Mouse (Mus musculus) ES-E14 (cell line): ENCODE data around the gene Pbrm1.

Source experiments
- CHD2 ChIP-seq: IDR thresholded peaks from 2 replicates; pipeline ENCODE4 v1.6.1; 2014; ENCODE audit warnings: mild to moderate bottlenecking, low read depth, low read length, inconsistent platforms
- HCFC1 ChIP-seq: IDR thresholded peaks from 2 replicates; pipeline ENCODE4 v1.6.1; 2012; ENCODE audit warnings: low read length, inconsistent platforms, borderline replicate concordance; ENCODE audit not compliant: insufficient read depth
- ZC3H11A ChIP-seq: IDR thresholded peaks from 2 replicates; pipeline ENCODE4 v1.6.1; 2012; ENCODE audit warnings: low read depth, mild to moderate bottlenecking, inconsistent platforms, low read length, borderline replicate concordance

DNA sequence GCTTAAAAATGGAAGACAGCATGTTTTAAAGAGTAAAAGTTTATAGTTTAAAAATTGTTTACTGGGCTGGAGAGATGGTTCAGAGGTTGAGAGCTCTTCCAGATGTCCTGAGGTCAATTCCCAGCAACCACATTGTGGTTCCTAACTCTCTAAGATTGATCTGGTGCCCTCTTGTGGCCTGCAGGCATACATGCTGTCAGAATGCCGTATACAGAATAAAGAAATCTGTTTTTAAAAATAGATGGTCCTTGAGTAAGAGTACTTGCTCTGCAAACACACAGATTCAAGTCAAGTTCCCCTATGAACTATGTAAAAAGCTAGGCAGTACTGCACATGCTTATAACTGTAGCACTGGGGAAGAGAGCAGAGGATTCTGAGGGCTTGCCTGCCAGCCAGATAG lies 43.3 kb downstream of the Pbrm1 start:
- TF ChIP-seq HCFC1 = no peak
- TF ChIP-seq ZC3H11A = no peak
- no peak for TF ChIP-seq CHD2
